Mouse (Mus musculus): ENCODE measurements around the gene Sertad3. TPM values are rescaled to one million over a fixed set of nuclear protein-coding genes. Genes with fewer than 3 reads are reported as not detected.
A peak's percentile ranks its signal among the peaks of the same experiment; 100 is the strongest.

Gene Sertad3
- polyA plus RNA-seq, 1 experiment, result 11.8 TPM

DNA sequence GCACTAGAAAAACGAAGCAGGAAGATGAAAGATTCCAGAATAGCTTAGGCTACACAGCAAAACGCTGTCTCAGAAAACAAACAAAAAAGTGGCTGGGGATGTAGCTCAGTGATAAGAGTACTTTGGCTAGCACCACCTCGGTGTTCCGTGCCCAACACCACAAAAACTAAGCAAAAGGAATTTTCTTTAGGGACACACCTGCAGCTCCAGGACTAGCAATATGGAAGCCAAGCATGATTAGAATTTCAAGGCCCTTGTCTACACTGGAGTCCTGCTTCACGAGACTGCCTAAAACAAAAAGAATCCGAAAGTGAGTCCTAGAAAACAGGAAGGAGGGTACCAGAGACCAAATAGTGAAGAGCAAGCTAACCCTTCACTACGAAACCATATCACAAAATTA, 972 bp upstream of the Sertad3 start:
- H3K9ac ChIP-seq (ENCODE audit: low read depth, poor library complexity, severe bottlenecking), result peak overlapping the region; percentile 62
- TF ChIP-seq POLR2A (IDR thresholded peaks at IDR 0.05; ENCODE audit: insufficient read depth, low read length), result no peak
- TF ChIP-seq EP300 (IDR thresholded peaks at IDR 0.05; ENCODE audit: insufficient read depth, low read depth, low read length), result no peak
- no peak for TF ChIP-seq CTCF (IDR thresholded peaks at IDR 0.05; ENCODE audit: low read depth, low read length)
- peak overlapping the region; percentile 77 for H3K27ac ChIP-seq (ENCODE audit: insufficient read depth, low read length)
- peaks cover 3% of the 10 kb centered on the region for H3K36me3 ChIP-seq (ENCODE audit: control insufficient read depth, insufficient read depth, low read length, poor library complexity, severe bottlenecking)
- H3K27me3 ChIP-seq (ENCODE audit: control insufficient read depth, insufficient read depth, low read length, poor library complexity, severe bottlenecking), result no peaks in the 10 kb centered on the region
- no peaks in the 10 kb centered on the region for H3K9me3 ChIP-seq (replicated peaks; ENCODE audit: control insufficient read depth, insufficient read depth, low read length, poor library complexity, severe bottlenecking)
- H3K4me1 ChIP-seq (ENCODE audit: control insufficient read depth, insufficient read depth, low read length), result peaks cover 2% of the 10 kb centered on the region
- H3K4me3 ChIP-seq (ENCODE audit: low read depth, low read length), result peak overlapping the region; percentile 46

DNA sequence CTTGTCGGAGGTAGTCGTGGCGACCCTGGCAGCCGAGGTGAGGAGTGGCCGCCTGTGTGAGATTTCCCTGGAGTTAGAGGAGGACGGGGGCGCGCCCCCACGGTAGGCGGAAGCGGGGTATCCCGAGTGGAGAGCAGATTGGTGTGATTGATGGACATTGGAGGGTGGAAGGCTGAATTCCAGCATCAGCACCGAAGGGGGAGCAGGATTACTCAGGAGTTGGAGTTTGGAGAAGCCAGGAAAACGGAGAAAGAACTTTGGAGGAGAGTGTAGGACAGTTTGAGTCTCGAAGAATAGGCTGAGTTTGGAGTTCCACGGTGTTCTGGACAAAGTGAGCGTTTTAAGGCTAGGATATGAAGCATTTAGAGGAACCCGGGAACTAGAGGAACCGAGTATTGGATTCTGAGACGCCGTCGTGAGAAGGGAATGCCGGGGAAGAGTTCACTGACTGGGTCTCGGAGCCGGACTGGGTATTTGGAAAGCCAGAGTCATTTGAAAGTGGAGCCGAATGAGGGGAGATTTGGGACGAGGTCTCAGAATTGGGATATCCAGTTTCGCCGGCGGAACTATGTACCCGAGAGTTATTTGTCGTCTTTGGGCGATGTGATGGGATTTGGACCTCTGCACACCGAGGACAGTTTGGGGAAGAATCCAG, 394 bp downstream of the Sertad3 start:
- H3K27me3 ChIP-seq (ENCODE audit: control insufficient read depth, insufficient read depth, low read length, poor library complexity, severe bottlenecking), result no peaks in the 10 kb centered on the region
- peaks cover 3% of the 10 kb centered on the region for H3K36me3 ChIP-seq (ENCODE audit: control insufficient read depth, insufficient read depth, low read length, poor library complexity, severe bottlenecking)
- H3K4me3 ChIP-seq (ENCODE audit: low read depth, low read length), result peak overlapping the region; percentile 82
- no peak for TF ChIP-seq EP300 (IDR thresholded peaks at IDR 0.05; ENCODE audit: insufficient read depth, low read depth, low read length)
- no peak for TF ChIP-seq CTCF (IDR thresholded peaks at IDR 0.05; ENCODE audit: low read depth, low read length)
- no peak for TF ChIP-seq POLR2A (IDR thresholded peaks at IDR 0.05; ENCODE audit: insufficient read depth, low read length)
- peak overlapping the region; percentile 51 for H3K9ac ChIP-seq (ENCODE audit: low read depth, poor library complexity, severe bottlenecking)
- H3K4me1 ChIP-seq (ENCODE audit: control insufficient read depth, insufficient read depth, low read length), result peaks cover 2% of the 10 kb centered on the region
- peak overlapping the region; percentile 40; the same call in 1 of the 2 replicates for H3K27ac ChIP-seq (ENCODE audit: insufficient read depth, low read length)
- no peaks in the 10 kb centered on the region for H3K9me3 ChIP-seq (replicated peaks; ENCODE audit: control insufficient read depth, insufficient read depth, low read length, poor library complexity, severe bottlenecking)

DNA sequence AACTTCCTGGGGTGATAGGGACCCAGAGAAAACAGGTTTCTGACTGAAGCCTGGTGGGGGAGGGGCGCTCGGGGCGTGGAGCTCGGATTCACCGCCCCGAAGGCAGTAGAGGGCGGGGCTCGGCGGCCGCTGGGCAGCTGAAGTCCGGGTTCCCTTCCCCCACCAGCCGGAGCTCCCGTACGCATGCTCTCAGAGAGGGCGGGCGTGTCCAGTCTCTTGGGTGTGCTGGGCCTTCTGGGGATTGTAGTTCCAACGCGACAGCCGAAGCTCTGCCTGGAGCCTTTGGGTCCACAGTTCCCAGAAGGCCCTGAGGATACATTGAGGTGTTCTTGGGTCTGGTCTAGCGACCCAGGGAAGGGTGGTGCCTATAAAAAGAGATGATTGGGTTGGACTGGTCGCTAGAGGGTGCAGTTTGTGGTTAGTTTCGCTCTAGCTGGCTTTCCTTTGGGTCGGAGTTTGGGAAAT, 954 bp downstream of the Sertad3 start:
- Histone ChIP-seq H3K36me3 (ENCODE audit: control insufficient read depth, insufficient read depth, low read length, poor library complexity, severe bottlenecking) (peaks cover 3% of the 10 kb centered on the region), H3K4me3 (ENCODE audit: low read depth, low read length) (peak overlapping the region; percentile 82), H3K4me1 (ENCODE audit: control insufficient read depth, insufficient read depth, low read length) (peaks cover 2% of the 10 kb centered on the region), H3K27ac (ENCODE audit: insufficient read depth, low read length) (peak overlapping the region; percentile 40; the same call in 1 of the 2 replicates), H3K27me3 (ENCODE audit: control insufficient read depth, insufficient read depth, low read length, poor library complexity, severe bottlenecking) (no peaks in the 10 kb centered on the region), H3K9ac (ENCODE audit: low read depth, poor library complexity, severe bottlenecking) (peak overlapping the region; percentile 51), H3K9me3 (replicated peaks; ENCODE audit: control insufficient read depth, insufficient read depth, low read length, poor library complexity, severe bottlenecking) (no peaks in the 10 kb centered on the region)
- TF ChIP-seq CTCF (IDR thresholded peaks at IDR 0.05; ENCODE audit: low read depth, low read length) (peak; percentile 38), EP300 (IDR thresholded peaks at IDR 0.05; ENCODE audit: insufficient read depth, low read depth, low read length) (peak; percentile 4; the same call in 1 of the 2 replicates), POLR2A (IDR thresholded peaks at IDR 0.05; ENCODE audit: insufficient read depth, low read length) (no peak)

DNA sequence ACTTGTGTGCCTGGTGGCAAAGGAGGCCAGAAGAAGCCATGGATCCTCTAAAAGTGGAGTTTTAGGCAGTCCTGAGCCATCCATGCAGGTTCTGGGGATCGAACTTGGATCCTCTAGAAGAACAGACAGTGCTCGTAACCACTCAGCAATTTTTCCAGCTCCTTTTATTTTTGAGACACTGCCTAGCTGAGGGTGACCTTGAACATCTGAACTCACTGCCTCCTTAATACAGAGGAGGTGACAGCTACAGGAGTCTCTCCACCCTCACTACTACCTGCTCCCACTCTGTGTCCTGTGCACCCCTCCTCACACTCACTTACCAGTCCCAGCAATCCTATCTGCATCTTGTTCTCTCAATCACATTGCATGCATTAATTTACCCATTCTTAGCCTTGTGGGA, 2.0 kb downstream of the Sertad3 start:
- Histone ChIP-seq H3K9me3 (replicated peaks; ENCODE audit: control insufficient read depth, insufficient read depth, low read length, poor library complexity, severe bottlenecking) (no peaks in the 10 kb centered on the region), H3K9ac (ENCODE audit: low read depth, poor library complexity, severe bottlenecking) (no peak overlapping the region), H3K4me3 (ENCODE audit: low read depth, low read length) (no peak overlapping the region), H3K27me3 (ENCODE audit: control insufficient read depth, insufficient read depth, low read length, poor library complexity, severe bottlenecking) (no peaks in the 10 kb centered on the region), H3K4me1 (ENCODE audit: control insufficient read depth, insufficient read depth, low read length) (peaks cover 2% of the 10 kb centered on the region), H3K27ac (ENCODE audit: insufficient read depth, low read length) (no peak overlapping the region), H3K36me3 (ENCODE audit: control insufficient read depth, insufficient read depth, low read length, poor library complexity, severe bottlenecking) (peaks cover 3% of the 10 kb centered on the region)
- TF ChIP-seq POLR2A (IDR thresholded peaks at IDR 0.05; ENCODE audit: insufficient read depth, low read length) (no peak), EP300 (IDR thresholded peaks at IDR 0.05; ENCODE audit: insufficient read depth, low read depth, low read length) (no peak), CTCF (IDR thresholded peaks at IDR 0.05; ENCODE audit: low read depth, low read length) (no peak)

DNA sequence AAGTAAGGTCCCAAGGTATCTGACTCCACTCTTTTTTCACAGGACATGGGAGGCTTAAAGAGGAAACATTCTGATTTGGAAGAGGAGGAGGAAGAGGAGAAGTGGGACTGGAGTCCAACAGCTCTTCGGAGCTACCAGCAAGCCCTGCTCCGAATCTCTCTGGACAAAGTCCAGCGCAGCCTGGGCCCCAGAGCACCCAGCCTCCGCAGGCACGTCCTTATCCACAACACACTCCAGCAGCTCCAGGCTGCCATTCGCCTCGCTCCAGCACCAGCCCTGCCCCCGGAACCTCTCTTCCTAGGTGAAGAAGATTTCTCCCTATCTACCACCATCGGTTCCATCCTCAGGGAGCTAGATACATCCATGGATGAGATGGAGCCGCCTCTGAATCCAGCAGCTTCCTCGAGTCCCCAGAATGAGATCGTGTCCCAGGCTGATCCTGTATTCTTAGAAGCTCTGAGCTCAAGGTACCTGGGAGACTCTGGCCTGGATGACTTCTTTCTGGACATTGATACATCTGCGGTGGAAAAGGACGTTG, 2.6 kb downstream of the Sertad3 start:
- H3K36me3 ChIP-seq (ENCODE audit: control insufficient read depth, insufficient read depth, low read length, poor library complexity, severe bottlenecking), result peaks cover 3% of the 10 kb centered on the region
- H3K9ac ChIP-seq (ENCODE audit: low read depth, poor library complexity, severe bottlenecking), result no peak overlapping the region

DNA sequence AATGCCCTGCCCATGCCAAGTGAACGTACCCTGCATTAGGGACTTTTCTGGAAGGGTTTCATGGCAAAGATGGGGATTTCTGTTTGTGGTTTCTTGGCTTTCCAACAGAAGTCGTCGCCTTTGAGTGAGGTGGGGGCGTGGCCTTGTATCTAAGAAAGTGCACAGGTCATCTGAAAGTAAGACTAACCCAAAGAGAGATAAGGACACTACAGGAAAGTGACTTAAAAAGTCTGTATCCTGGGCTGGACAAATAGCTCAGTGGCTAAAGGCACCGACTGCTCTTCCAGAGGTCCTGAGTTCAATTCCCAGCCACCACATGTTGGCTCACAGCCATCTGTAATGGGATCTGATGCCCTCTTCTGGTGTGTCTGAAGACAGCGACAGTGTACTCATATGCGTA, 5.0 kb downstream of the Sertad3 start:
- Histone ChIP-seq H3K4me3 (ENCODE audit: low read depth, low read length) (no peak overlapping the region), H3K9me3 (replicated peaks; ENCODE audit: control insufficient read depth, insufficient read depth, low read length, poor library complexity, severe bottlenecking) (no peaks in the 10 kb centered on the region), H3K4me1 (ENCODE audit: control insufficient read depth, insufficient read depth, low read length) (peaks cover 6% of the 10 kb centered on the region), H3K27ac (ENCODE audit: insufficient read depth, low read length) (no peak overlapping the region), H3K9ac (ENCODE audit: low read depth, poor library complexity, severe bottlenecking) (no peak overlapping the region), H3K27me3 (ENCODE audit: control insufficient read depth, insufficient read depth, low read length, poor library complexity, severe bottlenecking) (no peaks in the 10 kb centered on the region), H3K36me3 (ENCODE audit: control insufficient read depth, insufficient read depth, low read length, poor library complexity, severe bottlenecking) (peaks cover 3% of the 10 kb centered on the region)
- TF ChIP-seq POLR2A (IDR thresholded peaks at IDR 0.05; ENCODE audit: insufficient read depth, low read length) (no peak), EP300 (IDR thresholded peaks at IDR 0.05; ENCODE audit: insufficient read depth, low read depth, low read length) (no peak), CTCF (IDR thresholded peaks at IDR 0.05; ENCODE audit: low read depth, low read length) (no peak)

More for the DNA sequence above, 2.6 kb downstream of the Sertad3 start:
- TF ChIP-seq POLR2A (IDR thresholded peaks at IDR 0.05; ENCODE audit: insufficient read depth, low read length) (no peak), EP300 (IDR thresholded peaks at IDR 0.05; ENCODE audit: insufficient read depth, low read depth, low read length) (no peak), CTCF (IDR thresholded peaks at IDR 0.05; ENCODE audit: low read depth, low read length) (no peak)
- Histone ChIP-seq H3K4me3 (ENCODE audit: low read depth, low read length) (no peak overlapping the region), H3K27me3 (ENCODE audit: control insufficient read depth, insufficient read depth, low read length, poor library complexity, severe bottlenecking) (no peaks in the 10 kb centered on the region), H3K9me3 (replicated peaks; ENCODE audit: control insufficient read depth, insufficient read depth, low read length, poor library complexity, severe bottlenecking) (no peaks in the 10 kb centered on the region), H3K4me1 (ENCODE audit: control insufficient read depth, insufficient read depth, low read length) (peaks cover 5% of the 10 kb centered on the region), H3K27ac (ENCODE audit: insufficient read depth, low read length) (no peak overlapping the region)

All from ES-Bruce4 (cell line).